Mouse (Mus musculus) brain, embryonic 14.5 days (tissue): Measurements from ENCODE around the gene Usp36. TPM values are rescaled to one million over a fixed set of nuclear protein-coding genes. Genes with fewer than 3 reads are reported as not detected.

Experiments used
- DNase-seq: peaks from one replicate; pipeline ENCODE4 v3.0.0-alpha.2; 2011; ENCODE audit warnings: low read depth
- CTCF ChIP-seq: fragments of 200-500 bp; IDR thresholded peaks from 2 replicates; pipeline ENCODE4 v1.5.1; 2012; ENCODE audit warnings: inconsistent platforms, mild to moderate bottlenecking, moderate library complexity, borderline replicate concordance; ENCODE audit not compliant: insufficient read depth, insufficient read length; ENCODE audit errors: extremely low read depth
- POLR2A ChIP-seq: fragments of 200-500 bp; IDR thresholded peaks from 2 replicates; pipeline ENCODE4 v1.6.1; 2012; ENCODE audit warnings: mild to moderate bottlenecking, inconsistent platforms, borderline replicate concordance; ENCODE audit not compliant: poor library complexity, insufficient read depth, insufficient read length, severe bottlenecking; ENCODE audit errors: extremely low read depth
- polyA plus RNA-seq: library from polyadenylated mRNA; depleted of rRNA; stranded (reverse); fragments of >200 nt; gene quantifications from 2 replicates; pipeline ENCODE4 v1.2.3, GENCODE M21; 2012

Gene Usp36
- polyA plus RNA-seq, 1 experiment = 23.4 TPM

DNA sequence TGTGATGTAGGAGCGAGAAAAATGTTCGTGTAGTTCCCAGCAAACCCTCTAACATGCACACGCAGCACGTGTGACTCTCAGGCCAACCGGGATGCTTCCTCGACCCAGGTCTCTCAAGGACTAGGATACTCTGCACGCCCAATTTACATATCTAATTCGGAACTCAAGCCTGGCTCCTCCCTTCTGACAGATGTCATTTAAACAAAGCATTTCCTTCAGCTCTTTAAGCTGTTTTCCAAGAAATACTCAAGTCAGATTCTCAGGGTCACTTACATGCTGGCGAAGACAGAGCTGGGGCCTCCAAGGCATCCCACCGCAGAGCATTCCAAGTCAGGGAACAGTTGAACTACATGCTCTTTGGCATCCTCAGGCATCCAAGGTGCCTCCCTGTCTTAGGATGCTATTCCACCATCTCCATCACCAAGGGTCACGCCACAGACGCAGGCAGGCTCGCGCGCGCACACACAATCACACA is 970 bp downstream of the Usp36 start:
- no peak for DNase-seq
- TF ChIP-seq POLR2A (no peak), CTCF (no peak)

DNA sequence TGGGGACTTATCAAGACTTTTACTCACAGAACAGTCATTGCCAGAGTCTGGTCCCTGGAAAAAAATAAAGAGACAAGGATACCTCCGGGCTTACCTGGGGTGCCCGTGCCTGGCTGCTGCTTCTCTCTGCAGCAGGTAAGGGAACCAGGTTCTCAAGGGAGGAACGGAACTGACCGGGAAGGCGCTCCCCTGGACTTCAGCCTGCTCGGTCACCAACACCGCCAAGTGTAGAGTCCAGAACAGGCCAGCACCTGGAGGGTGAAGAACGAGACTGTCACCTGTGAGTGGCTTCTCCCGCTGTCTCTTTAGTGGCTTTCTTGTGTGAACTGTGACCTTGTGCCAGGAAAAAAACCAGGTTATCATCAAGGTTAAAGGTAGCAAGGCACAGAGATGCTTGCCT is 2.5 kb downstream of the Usp36 start:
- DNase-seq = no peak
- no peak for TF ChIP-seq CTCF
- no peak for TF ChIP-seq POLR2A

- no peak for DNase-seq
- TF ChIP-seq POLR2A = no peak
Measured at GRCm38 (mm10) chr11:118286434-118286833, 3.6 kb downstream of the Usp36 start.

DNA sequence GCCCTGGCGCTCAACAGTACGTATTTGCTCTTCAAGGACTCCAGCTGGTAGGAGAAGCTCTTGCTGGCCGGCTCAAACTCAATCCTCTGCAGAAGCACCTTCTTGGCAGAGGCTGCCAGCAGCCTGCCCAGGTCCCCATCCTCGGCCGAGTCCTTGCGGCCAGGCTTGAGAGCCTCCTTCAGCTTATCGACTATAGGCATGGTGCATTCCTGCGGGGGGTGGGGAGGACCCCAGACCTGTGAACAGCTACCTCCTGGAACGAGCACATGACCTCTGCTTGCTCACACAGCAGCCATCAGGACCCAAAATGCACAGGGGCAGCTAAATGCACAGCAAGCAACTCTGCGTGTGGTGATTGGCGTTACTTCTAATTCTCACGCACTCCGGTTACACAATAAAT is 4.3 kb downstream of the Usp36 start:
- no peak for DNase-seq
- no peak for TF ChIP-seq POLR2A
- TF ChIP-seq CTCF = no peak

DNA sequence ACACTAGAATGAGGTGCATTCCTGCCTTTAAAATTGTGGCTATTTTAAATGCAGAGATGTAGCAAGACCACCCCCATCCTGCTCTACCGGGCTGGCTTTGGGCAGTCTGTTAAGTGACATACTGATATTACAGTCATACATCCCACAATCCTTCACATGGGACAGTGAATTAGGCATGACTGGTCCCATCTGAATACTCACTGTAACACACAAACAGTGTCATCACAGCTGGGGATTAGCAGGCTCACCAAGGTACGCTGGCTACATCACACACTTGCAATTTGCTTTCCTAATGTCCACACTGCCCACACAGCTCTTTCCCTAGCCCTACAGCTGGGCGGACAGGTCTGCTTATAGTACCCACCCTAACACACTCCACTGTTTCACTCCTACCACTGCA is 9.8 kb downstream of the Usp36 start:
- TF ChIP-seq POLR2A = no peak
- no peak for TF ChIP-seq CTCF
- DNase-seq = no peak

DNA sequence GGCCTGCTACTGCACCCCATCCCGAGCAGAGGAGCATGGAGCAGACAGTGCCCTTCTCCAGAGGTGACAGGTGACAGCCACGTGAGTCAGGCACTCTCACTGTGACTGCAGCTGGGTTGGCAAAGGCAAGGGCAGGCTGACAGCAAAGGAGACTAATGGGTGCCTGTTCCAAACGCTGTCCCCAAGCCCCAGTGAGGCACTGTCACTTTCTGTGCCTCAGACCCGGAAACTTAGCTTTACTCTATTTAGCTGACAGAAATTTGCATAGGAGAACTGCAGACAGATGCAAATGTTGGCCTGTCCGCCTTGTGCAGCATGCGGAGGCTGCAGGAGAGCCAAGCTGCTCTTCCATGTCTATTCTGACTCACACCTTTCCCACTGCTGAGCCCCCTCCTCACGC is 13.7 kb downstream of the Usp36 start:
- DNase-seq = no peak
- TF ChIP-seq POLR2A (no peak), CTCF (no peak)

- no peak for DNase-seq
- TF ChIP-seq CTCF (no peak), POLR2A (no peak)
Measured at GRCm38 (mm10) chr11:118275092-118275491, 15.0 kb downstream of the Usp36 start.

- TF ChIP-seq CTCF (peak; percentile 28; the same call in 1 of the 2 replicates), POLR2A (no peak)
- DNase-seq = no peak
Measured at GRCm38 (mm10) chr11:118269827-118270226, 20.2 kb downstream of the Usp36 start.

- no peak for DNase-seq
- TF ChIP-seq POLR2A (no peak), CTCF (no peak)
Measured at GRCm38 (mm10) chr11:118266666-118267046, 23.4 kb downstream of the Usp36 start.

GRCm38 (mm10) chr11:118266044-118266665 is 23.9 kb downstream of the Usp36 start:
- DNase-seq = no peak
- TF ChIP-seq POLR2A (no peak), CTCF (no peak)

DNA sequence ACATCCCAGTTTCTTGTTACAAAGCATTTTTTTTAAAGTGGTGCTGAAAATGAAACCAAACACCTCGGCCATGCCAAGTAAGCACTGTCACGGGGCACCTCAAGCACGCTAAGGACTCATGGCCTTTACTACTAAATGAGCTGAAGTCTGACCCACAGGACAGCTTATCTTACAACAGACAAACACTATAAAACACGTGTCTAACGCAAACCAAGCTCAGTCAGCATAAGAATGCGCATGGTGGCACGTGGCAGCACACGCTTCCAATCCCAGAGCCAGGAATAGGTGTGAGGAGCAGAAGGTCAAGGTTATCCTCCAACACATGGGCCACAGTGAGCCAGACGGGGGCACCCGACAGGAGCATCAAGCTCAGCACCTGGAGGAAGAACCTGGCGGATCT is 24.4 kb downstream of the Usp36 start:
- no peak for DNase-seq
- TF ChIP-seq CTCF (no peak), POLR2A (no peak)

DNA sequence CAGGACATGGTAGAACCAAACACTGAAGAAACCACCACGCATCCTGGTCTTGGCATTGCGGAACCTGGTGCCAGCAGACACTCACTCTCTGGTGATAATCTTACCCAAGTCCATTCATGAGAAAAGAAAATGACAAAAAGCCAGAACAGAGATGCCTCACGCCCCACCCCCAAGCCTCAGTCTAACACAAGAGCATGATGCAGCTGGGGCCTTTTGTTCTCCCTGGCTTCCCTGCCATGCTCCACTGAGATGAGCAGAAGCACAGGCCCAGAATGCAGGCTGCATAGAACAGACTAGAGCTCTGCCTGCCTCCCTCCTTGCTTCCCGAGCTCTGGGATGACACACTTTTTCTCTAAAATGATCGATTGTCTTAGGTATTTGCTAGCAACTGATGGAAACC is 26.9 kb downstream of the Usp36 start:
- DNase-seq = peak; percentile 22
- TF ChIP-seq CTCF (no peak), POLR2A (no peak)

DNA sequence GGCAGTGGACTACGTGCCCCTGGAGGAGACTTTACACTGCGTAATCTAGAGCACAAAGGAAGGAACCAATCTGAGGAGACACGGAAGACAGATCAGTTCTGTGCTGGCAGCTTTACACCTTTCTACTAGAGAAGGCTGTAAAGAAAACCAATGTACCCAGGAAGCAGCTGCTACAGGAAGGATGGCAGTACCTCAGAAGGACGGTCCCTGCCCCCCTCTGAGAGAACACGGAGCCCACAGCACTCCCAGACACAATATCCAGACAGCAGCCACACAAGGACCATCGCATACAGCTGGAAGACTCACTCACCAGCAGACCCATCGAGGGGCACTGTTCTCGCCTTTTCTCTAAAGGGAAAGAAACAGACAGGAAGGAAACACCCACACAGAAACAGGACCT is 30.0 kb downstream of the Usp36 start:
- no peak for DNase-seq
- TF ChIP-seq POLR2A (no peak), CTCF (no peak)

GRCm38 (mm10) chr11:118259580-118259979 is 30.5 kb downstream of the Usp36 start:
- TF ChIP-seq POLR2A = no peak
- no peak for TF ChIP-seq CTCF
- DNase-seq = no peak
